Mouse (Mus musculus) c-Kit-positive CD71-positive TER-119-negative erythroid progenitor cells, embryonic 14.5 days (primary cell): ENCODE data around the gene Cd34.
A peak's percentile ranks its signal among the peaks of the same experiment; 100 is the strongest.

Experiments
- DNase-seq: peaks from one replicate; pipeline ENCODE4 v3.0.0-alpha.2; 2013; ENCODE audit warnings: low read depth

The Cd34 gene

DNA sequence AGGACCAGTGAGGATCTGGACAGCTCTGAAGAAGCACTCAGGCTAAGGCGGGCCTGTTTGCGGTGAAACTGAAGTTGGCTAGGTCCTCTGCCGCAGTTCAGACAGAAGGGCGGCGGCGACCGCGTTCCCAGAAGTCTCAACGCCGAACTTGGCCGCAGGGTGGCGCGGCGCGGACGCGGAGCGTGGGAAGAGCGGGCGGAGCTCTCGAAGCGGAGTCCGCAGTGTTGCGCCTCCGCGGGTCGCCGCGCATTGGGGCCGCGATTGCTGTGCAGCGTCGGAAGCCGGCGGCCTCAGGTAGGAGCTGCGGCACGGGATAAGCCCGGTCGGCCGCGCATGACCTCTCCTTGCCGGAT lies 37.5 kb downstream of the Cd34 start:
- peak; percentile 77 for DNase-seq

GRCm38 (mm10) chr1:194976517-194977370 lies 38.1 kb downstream of the Cd34 start:
- DNase-seq: peak; percentile 47

DNA sequence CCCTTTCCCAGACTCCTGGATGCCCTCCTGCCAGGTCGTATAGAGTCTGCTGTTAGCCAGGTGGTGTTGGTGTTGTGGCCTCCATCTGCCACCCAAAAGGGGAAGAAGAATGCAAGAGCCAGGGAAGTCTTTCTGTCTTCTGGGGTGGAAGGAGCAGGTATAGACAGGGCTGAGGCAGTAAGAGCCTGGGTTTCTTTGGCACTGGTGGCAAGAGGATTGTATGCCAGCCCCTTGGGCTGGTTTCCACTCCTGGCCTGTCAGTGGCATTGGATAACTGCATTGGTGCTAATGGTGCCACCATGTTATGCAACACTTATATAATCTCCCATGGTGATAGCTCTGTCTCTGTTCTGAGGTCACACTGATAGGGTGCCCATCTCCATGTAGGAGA lies 38.7 kb downstream of the Cd34 start:
- no peak for DNase-seq

GRCm38 (mm10) chr1:194977946-194978720 lies 39.5 kb downstream of the Cd34 start:
- DNase-seq: no peak

GRCm38 (mm10) chr1:194980826-194981435 lies 42.3 kb downstream of the Cd34 start:
- DNase-seq: peak; percentile 65

DNA sequence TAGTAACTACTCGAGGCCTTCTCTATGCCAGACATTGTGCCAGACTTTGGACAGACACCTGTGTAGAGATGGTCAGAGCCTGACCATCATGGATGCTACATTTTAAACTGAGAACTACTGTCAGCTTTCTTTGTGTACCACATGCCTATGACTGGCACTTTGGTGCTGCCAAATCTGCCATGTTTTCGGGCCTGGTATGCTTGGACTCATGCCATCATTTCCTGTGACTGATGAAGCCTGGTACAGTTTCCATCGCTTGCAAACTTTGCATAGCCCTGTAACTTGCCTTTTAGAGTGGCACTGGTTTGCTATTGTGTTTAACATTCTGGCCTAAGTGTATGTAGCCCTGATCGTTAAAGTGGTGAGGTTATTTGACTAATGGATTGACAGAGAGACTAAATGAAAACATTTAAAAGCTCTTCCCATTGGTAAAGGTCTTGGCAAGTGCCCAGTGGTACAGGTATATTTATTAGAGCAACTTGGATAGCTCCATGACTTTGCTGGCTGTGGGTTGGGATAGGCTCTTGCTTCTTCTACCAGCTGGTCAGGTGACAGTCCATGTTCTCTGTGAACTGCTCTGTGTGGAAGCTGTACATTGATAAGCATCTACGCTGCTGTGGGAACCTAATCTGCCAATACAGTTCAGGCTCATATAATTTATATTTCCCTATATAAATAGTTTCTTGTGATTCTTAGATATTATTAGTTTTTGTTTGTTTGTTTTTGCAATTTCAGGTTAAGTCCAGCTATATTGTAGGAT lies 44.5 kb downstream of the Cd34 start:
- no peak for DNase-seq

- DNase-seq: no peak
These were observed 46.3 kb downstream of the Cd34 start for GRCm38 (mm10) chr1:194984914-194985313.

DNA sequence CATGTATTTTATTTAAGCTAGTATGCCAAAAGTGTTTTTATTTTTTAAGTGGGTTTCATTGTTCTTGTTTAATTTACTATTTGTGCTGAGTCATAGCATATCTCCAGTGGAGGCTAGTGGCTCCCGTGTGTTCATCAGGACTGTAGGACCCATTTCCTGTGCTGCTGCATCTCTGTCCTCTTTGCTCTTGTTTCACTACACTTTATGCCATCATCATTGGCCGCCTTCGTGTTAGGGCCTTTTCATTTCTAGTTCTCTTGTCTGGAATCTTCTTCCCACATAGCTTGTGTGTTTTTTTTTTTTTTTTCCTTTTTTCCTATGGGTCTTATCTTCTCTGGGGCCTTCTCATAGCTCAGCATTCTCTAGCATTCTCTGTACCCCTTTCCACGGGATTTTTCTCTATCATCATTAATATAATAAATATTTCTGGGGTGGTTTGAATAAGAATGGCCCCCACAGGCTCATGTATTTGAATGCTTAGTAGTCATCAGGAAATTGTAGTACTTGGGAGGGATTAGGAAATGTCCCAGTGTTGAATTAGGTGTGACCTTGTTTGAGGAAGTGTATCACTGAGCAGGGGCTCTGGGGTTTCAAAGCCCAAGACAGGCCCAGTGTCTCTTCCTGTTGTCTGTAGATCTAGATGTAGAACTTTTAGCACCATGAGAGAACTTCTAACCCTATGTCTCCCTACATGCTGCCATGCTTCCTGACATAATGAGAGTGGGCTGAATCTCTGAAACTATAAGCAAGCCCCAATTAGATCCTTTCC lies 47.0 kb downstream of the Cd34 start:
- DNase-seq: no peak

GRCm38 (mm10) chr1:194989024-194989423 lies 50.4 kb downstream of the Cd34 start:
- no peak for DNase-seq

DNA sequence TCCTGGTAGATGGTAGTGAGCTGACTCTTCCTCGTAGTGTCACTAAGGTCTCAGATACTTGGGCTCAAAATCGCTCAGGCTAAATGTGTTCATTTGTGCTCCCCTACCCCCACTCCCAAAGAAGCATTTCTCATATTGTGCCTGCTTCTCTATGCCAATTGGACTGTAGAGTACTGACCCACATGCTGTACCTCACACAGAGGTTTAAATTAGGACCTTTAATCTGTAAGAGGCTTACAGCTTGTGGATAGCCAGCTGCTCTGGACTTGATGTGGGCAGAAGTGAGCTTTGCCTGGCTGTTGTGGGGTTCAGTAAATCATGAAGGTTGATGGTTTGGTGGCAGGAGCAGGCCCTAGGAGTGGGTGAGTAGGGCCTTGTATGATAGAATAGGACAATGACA lies 52.4 kb downstream of the Cd34 start:
- DNase-seq: no peak

GRCm38 (mm10) chr1:194991654-194992053 lies 53.0 kb downstream of the Cd34 start:
- no peak for DNase-seq

DNA sequence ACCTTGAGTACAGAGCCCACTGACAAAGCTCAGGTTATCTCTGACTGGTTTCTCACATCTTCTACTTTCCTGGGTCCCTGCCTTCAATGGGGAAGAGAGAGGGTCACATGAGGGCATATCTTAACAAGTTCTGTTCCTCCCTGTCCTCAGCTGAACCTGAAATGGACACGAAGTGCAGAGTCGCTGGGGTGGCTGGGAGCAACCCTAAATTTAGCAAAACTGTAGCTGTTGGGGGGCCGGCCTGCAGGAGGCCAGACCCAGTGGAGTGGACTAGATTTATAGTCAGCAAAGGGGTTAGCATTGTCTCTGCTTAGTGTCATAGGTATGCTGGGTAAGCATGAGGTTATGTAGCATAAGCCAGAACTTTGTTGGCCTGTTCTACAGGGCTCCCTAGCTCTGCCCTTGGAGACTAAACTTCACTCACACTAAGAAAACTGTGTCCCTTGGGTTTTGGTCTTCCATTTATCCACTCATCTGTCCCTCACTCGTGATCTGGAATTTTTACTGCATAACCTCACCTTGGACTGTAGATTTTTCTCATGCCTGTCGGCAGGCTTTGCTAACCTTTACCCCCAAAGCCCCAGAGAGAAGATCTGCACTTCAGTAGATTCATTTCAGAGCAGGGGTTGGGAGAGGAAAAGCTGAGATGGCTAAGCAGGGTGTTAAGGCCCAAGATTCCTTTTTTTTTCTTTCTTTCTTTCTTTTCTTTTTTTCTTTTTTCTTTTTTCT lies 54.1 kb downstream of the Cd34 start:
- no peak for DNase-seq

- DNase-seq: no peak
These were observed 54.9 kb downstream of the Cd34 start for GRCm38 (mm10) chr1:194993409-194993988.

DNA sequence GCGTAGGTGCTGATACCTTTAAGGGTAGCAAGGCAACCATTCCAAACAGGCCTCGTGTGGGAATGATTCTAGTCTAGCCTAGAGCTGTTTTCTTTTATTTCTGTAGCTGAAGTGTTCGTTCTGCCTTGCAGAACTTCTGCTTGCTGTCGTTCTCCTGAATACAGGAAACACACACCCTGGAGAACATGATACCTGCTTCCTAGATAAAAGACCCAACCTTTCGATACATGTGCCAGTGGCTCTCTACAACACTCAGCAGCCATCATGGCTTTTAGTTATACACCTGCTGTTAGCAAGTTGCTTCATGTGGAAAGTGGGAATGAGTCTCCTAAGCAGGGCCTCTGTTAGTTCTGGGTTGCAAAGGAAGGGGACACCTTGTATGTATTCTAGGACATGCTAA lies 55.6 kb downstream of the Cd34 start:
- no peak for DNase-seq

DNA sequence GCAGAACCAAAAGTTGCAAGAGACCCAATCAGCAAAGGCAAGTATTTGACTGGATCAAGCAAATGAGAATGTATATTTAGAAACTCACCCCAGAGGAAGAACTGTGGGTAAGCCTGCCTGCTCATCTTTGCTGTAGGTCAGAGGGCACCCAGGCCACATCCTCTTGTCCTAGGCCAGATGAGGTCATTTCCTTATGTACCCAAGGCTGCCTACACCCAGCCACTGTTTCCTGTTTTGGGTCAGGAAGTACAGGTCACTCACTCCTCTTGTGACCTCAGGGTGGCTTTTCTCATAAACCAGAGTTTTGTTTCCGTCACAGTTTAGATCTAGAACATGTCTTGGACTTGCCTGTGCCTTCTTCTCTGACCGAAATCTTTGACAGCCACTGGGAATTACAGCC lies 56.6 kb downstream of the Cd34 start:
- DNase-seq: no peak

DNA sequence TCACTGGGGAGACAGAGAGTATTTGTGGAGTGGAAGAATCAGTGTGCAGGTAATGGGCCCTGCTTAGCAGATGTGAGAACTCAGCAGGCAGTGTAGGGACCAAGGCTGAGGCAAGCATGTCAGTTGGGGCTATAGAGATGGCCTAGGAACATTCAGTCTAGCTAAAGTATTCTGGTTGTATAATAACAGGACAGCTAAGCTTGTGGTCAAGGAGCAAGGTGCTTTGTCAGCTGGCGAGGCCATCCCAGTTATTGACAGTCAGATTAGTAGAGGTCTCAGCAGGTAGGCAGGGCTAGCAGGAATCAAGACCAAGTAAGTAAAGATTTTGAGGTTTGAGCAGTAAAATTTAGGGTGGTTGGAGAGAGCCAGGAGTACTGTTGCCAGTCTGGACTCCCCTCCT lies 59.8 kb downstream of the Cd34 start:
- DNase-seq: no peak

GRCm38 (mm10) chr1:195003328-195003727 lies 64.7 kb downstream of the Cd34 start:
- no peak for DNase-seq

DNA sequence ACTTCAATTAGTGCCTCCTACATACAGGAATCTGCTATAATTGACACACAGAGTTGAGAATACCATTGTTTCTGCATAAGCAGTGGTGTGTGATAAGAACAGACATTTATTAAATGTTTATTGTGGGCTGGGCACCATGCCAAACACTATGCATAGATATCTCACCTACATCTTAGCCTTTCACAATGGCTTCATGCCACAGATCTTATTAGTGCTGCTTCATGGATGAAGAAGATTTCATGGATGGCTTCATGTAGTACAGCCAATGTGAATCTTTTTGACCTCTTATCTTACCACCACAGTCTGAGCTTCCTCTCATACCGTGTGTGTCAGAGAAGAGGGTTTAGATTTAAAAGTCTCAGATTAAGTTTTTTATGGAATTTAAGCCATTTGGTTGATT lies 65.6 kb downstream of the Cd34 start:
- DNase-seq: no peak

- no peak for DNase-seq
These were observed 67.6 kb downstream of the Cd34 start for GRCm38 (mm10) chr1:195006267-195006666.
